Mouse (Mus musculus) thymus, postnatal 36 days (tissue): ENCODE results near the gene 2210010C04Rik.
"Not testable (repeated sequence)": the region's sequence is repeated elsewhere in the genome, so short reads cannot be mapped to it uniquely, and the experiment has no call there.

Experiments used
- DNase-seq, 2 experiments: peaks; one replicate each; pipeline ENCODE4 v3.0.0; 2022; ENCODE audit warnings: mixed read lengths in 2 of 2

The 2210010C04Rik gene

GRCm38 (mm10) chr6:41018629-41019028 is 16.7 kb downstream of the 2210010C04Rik start:
- no peak for DNase-seq

- no peak for DNase-seq
Measured at GRCm38 (mm10) chr6:41015065-41015464, 20.2 kb downstream of the 2210010C04Rik start.

- not testable (repeated sequence) for DNase-seq
Measured at GRCm38 (mm10) chr6:40999379-40999778, 35.9 kb downstream of the 2210010C04Rik start, which contains the start of gene Gm2663. TSS of gene Gm2663 (minus strand) at chr6:40999479.
